Mouse (Mus musculus) layer of hippocampus, postnatal 14 days (tissue): ENCODE data around the gene Rpa2. TPM values are rescaled to one million over a fixed set of nuclear protein-coding genes. Genes with fewer than 3 reads are reported as not detected.
A peak's percentile ranks its signal among the peaks of the same experiment; 100 is the strongest.
"Not testable (repeated sequence)": the region's sequence is repeated elsewhere in the genome, so short reads cannot be mapped to it uniquely, and the experiment has no call there.

Source experiments
- DNase-seq, 2 experiments: peaks; one replicate each; pipeline ENCODE4 v3.0.0; 2021 to 2022; ENCODE audit warnings: low spot score in 2 of 2, mixed read lengths in 1 of 2
- long read RNA-seq, 2 experiments: library from polyadenylated mRNA; stranded (forward); transcript quantifications; one replicate each; pipeline ENCODE4 v2.0.0; 2021
- total RNA-seq, 2 experiments: library from RNA; stranded (reverse); gene quantifications; 2 replicates each; pipeline ENCODE4 v1.2.3; 2021

Gene Rpa2
- total RNA-seq: 10 to 100 TPM; 11.6 to 13.4 TPM
- long read RNA-seq, experiment 1, transcript Rpa2-201 (9 exons, 1,813 nt): major isoform, 24 of 25 reads
- long read RNA-seq, experiment 1, partial matches to known transcripts: 1 of 25 reads
- long read RNA-seq, experiment 1, other reads (novel, unspliced or antisense): 0 of 25 reads
- long read RNA-seq, experiment 2, transcript Rpa2-201 (9 exons, 1,813 nt): major isoform, 17 of 22 reads
- long read RNA-seq, experiment 2, partial matches to known transcripts: 5 of 22 reads
- long read RNA-seq, experiment 2, other reads (novel, unspliced or antisense): 0 of 22 reads

DNA sequence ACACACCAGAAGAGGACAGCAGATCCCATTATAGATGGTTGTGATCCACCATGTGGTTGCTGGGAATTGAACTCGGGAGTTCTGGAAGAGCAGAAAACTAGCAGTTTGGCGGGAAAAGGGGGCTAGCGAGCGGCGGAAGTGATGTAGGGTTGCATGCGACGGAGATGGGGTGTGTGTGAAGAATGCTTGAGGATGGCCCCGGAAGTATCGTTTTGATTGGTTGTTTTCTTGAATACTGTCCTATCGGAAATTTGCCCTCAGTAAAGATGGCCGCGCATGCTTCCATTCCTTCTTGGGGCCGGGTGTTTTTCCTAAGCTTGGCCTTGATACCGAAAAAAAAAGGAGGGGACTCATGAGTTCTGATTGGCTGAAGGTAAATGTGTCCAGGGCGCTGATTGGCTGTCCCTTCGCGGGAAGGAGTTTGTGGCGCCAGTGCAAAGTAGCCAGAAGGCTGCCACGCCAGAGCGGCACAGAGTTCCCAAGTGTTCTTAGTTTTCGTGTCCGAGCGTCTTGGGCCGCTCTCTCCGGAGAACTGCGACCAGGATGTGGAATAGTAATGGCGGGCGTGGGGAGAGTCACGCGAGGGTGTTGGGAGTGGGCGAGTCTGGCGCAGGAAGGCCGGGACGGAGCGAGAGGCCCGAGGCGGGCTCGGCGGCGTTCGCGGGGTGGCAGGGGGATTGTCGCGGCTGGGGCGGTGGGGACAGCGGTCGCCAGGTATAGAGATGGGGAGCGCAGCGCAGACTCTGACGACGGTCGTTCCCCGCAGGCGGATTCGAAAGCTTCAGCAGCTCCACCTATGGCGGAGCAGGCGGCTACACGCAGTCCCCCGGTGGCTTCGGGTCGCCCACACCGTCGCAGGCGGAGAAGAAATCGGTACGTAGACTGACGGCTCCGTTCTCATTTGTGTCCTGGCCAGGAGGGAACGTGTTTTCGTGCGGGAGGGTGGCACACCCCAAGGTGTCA, at the start of gene Rpa2:
TSS of gene Rpa2 (plus strand) at position 419 of the 963 bp plus-strand sequence.
- DNase-seq: peak; percentile 99 to 100

DNA sequence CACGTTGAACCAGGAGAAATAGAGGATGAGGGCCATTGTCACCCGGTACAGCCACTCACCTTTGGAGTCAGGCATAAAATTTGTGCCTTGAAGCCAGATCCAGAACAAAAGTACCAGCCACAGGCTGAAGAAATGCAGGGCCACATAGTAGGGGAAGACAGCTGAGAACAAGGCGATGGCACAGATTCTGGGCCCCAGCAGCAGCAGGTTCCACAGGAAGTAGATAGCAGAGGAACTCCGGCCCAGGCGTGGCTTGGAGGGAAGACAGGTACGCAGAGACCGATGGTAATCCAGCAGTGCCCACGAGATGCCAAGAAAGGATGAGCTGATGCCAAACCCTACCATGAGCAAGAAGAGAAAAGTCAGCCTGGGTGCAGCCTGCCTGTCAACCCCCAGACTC, 39.9 kb upstream of the Rpa2 start:
- DNase-seq: no peak

DNA sequence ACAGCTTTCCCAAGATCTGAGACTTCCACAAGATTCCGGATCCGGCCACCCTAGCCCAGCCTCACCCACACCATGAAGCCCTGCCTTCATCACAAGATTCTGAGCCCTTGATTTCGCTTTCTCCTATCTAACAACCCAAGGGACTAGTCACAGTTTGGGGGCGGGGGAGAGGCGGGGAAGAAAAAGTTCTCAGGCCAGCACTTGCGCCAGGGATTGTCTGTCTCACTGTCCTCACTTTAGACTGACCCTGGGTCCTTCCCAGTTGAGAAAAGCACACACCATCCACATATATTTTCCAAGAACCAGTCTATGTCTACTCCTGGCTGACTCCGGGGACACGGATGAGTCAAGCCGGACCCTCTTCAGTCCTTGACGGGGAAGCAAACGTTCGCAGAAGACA, 36.5 kb upstream of the Rpa2 start:
- no peak for DNase-seq

DNA sequence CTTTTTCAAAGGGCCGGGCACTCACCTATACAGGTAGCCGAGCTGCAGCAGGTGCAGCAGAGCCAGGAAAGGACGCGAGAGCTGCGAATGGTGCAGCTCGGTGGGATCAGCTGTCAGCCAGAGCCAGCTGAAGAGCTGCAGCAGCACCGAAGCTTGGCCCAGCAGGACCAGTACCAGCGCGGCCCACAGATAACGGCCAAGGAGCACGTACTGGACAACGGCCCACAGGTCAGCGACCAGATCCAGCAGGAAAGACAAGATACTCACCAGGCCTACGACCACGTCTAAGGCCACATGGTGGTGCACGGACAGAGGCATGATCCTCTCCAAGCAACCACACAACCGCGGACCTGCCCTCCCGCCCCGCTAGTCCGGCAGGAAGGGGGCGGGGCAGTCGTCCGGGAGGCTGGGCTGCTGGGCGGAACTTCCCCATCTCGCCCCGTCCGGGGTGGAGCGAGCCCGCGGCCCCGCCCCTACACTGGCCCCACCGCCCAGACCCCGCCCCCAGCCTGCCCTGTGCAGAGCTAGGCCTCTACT, 35.9 kb upstream of the Rpa2 start, which contains the start of gene Xkr8:
TSS of gene Xkr8 (minus strand) at position 399 of the 537 bp plus-strand sequence.
- DNase-seq: peak; percentile 63 to 69

DNA sequence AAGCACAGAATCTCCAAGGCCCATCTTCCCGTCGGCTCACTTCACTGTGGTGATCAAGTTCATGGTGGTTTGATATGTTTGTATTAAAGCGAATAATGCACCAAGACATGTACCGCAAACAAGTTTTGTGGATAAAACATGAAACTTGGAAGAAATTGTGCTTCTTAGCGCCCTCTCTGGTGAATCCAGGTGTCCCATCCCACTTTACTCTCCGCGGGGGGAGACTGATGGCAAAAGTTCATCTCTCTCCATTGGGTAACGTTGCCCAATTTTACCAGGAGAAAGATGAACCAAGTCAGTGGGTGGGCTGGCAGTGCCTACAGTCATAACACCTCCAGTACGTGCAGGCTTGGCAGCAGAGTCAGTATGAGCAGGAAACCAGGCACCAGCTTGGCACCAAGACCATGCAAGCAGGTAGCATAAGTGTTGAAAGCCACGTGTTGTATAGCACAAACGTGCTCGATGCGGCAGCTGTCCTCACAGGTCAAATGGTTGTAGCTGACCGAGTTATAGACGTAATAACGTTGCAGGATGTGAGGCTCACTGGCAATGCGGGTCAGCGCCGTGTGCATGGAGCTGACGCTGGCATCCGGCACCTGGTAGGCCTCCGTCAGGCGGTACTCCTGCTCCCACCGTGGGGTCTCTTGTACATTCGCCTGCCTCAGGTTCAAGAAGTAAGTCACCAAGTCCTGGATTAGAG, 34.9 kb upstream of the Rpa2 start:
- DNase-seq: no peak

DNA sequence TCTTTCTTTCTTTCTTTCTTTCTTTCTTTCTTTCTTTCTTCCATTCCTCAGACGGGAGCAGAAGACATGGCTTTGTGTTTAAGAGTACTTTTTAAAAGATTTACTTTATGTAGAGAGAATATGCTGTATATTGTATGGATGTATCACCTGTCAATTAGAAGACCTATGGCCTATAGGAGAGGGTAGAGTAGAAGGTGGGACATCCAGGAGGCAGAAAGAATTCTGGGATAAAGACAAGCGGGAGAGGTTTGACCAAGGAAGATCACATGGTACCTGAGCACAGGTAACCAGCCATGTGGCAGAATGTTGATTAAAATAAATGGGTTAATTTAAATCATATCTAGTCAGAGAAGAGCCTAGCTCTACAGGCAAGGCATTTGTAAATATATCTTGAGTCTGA, 33.4 kb upstream of the Rpa2 start:
- no peak for DNase-seq

DNA sequence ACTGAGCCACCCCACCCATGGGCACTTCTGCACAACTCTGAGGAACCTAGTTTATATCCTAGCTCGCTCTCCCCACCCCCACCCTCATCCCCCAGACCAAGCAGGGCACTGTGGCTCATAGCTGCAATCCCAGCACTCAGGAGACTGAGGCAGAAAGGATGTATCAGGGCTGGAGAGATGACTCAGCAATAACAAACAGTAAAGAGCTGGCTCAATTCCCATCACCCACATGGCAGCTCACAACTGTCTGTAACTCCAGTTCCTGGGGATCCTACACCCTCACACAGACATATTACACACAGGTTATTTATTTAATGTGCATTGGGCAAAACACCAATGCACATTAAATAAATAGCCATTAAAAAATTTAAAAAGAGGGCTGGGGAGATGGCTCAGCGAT, 32.7 kb upstream of the Rpa2 start:
- DNase-seq: no peak

DNA sequence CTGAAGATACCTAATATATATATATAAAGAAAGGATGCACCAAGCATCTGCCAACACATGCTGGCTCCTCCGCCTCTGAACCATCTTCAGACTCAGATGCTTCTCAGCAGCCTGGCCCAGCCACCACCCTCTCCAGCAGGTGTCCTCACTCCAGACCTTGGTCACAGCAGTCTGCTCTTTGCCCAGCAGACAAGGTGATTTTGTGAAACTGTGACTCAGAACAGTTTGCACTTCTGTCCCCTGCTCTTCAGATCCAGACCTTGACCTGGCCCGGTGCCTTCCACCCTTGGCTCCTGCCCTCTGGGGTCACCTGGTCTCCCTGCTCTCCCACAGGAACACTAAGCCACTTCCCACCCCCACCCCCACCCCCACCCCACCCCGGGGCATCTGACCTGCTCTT, 32.2 kb upstream of the Rpa2 start:
- no peak for DNase-seq

DNA sequence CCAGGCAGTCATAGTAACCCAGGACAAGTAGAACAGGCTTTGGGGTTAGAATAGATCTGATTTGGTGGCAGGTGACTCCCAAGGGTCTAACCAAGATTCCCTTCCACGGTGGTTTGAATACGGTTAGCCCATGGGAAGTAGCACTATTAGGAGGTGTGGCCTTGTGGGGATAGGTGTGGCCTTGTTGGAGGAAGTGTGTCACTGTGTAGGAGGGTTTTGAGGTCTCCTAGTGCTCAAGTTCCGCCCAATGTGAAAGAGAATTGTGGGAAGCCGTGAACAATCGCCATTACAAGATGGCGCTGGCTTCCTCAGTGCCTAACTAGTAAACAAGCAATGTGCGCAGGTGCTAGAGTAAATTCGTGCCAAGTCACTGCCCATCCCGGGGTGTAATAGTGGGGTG, 31.0 kb upstream of the Rpa2 start:
- not testable (repeated sequence) for DNase-seq

DNA sequence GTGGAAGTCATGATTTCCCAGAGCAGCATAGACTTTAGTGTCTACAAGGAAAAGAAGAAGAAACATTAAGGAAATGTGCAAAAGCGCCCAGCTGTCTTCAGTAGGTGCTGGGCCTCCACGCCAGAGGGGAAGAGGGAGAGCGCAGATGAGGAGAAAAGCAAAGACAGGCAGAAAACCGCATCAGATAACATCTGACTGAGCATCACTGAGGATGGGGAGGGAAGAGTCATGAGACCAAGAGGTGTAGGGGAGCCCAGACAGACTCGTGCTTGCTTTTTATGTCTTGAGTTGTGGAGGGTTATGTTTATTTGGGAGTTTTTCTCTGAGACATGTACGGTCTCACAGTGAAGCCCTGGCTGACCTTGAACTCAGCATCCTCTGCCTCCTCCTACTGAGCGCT, 26.6 kb upstream of the Rpa2 start:
- no peak for DNase-seq

DNA sequence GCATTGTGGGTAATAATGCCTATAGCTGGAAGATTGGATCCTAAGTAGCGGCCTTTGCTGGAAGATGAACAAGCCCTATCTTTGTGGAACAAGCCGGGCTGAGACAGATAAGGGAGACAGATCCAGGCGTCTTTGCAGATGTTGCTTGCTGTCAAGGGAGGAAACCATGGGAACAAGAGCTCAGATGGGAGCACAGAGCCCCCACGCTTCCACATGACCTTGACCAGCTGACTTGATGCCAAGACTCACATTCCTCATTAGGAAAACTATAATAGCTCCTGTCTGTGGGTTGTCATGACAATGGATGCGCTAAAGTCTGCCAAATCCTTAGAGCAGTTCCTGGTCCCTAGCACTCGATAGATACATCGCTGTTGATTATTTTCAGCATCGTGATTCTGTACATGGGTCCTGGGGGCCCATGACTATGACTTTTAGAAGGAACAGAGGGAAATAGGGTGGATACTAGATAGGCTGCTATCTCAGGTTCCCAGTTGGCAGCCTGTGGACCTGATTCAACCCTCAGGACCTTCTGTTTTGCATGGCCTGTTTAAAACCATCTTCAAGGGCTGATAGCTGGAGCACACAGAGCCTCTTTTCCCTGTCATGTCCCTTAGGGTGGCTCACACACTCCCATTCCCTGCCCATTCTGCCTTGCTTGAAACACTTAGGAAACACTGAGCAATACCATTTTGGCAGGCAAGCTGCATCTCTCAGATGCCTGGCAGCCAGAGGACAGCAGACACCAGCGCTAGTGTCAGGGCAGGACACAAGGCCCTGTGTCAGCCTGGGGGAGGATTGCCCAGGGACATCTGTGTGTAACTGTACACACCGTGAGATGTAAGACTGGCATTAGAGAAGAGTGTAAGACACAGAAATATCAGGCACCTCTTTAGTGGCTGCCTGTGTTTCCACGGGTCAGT, 23.9 kb upstream of the Rpa2 start:
- peak; percentile 47 to 68 for DNase-seq

DNA sequence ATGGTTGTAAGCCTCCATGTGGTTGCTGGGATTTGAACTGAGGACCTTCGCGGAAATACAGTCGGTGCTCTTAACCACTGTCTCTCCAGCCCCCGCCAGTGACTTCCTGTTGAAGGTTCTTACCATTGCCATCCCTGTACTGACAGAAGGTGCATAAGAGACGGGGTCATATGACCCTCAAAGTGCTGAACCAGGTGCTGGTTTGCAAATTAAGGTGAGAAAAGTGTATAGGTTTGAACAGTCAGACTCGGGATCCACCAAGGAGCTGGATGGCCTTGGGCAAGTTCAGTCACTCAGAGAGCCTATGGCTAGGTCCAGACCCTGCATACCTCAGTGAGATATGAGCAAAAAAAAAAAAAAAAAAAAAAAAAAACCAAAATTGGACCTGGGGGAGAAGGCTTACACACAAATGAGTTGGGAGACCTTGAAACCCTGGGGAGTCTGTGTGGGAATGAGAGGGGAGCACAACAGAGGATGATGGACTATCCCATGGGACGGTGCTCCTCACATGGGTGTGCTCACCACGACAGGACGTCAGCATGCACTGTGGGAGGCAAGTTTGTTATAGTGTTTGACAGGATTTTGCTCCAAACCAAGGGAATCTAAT, 21.1 kb upstream of the Rpa2 start:
- no peak for DNase-seq

DNA sequence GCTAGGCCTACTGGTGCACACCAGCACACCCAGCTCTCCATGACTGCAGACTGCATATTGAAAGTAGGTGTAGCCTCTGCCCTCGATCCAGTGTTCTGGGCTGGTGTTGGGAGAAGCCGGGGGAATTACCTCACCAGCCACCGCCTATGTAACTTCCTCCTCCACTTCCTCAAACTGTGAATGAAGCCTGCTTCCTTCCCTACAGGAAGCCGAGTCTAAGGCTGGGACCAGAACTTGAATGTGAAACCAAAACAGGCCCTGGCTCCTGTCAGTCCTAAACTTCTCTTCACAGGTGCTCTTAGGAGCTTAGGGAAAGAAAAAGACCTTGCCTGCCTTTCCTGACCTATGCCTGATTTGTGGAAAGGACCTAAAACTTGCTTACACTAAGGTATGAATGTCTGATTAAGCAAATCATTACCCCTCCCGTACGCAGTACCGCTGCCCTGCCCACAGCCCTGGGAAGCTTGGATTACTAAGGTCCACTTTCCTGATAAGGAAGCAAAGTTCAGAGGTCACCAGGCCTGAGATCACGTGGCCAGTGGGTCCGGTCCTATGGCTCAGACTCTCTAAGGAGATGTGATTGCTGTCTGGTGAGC, 20.4 kb upstream of the Rpa2 start:
- no peak for DNase-seq

DNA sequence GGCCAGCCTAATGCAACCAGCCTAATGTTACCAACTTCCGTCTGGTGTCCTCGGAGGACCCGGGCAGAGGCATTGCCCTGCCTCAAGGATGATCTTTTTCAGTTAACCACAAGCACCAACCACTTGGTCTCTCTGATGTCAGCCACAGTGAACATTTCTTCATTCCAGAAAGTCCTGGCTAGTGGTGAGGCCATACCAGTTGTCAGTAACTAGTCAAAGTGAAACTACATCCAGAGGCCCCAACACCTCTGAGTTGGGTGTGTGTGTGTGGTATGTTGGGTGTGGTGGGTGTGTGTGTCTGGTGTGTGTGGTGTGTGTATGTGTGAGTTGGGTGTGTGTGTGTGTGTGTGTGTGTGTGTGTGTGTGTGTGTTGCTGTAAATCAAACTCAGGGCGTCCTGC, 19.4 kb upstream of the Rpa2 start:
- DNase-seq: no peak

DNA sequence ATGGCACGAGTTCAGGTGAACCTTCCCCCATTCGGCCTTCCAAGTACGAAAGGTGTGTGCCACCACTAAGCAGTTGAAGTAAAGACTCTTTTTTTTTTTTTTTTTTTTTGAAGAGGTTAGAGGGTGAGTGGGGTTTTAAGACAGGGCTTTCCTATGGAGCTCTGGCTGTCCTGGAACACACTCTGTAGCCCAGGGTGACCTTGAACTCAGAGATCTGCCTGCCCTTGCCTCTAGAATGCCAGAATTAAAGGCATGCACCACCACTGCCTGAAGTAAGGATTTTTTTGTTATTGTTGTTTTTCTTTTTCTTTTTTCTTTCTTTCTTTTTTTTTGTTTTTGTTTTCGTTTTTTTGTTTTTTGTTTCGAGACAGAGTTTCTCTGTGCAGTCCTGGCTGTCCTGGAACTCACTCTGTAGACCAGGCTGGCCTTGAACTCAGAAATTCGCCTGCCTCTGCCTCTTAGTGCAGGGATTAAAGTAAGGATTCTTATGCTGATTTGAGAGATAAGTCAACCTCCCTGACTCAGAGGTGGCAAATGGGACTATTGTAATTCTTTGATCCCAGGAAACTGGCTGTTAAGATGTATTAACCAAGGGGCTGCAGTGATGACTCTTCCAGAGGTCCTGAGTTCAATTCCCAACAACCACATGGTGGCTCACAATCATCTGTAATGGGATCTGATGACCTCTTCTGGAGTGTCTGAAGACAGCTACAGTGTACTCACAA, 18.7 kb upstream of the Rpa2 start:
- DNase-seq: no peak

DNA sequence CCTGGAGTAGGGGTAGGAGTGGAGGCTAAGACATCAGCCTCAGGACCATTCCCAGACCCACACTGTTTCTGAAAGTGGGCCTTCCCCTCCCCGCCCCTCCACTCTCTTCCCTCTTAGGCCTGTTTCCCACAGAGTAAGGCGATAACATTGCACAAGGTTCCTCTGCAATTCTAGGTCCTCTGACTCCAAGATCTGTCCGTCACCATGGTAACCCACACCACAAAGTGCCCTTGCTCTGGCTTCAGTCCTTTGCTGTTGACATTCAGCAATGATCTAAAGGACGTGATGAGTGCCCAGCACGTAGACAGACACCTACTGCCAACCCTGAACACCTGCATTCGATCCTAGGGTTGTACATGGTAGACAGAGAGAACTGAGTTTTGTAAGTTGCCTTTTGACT, 15.1 kb upstream of the Rpa2 start:
- DNase-seq: no peak

DNA sequence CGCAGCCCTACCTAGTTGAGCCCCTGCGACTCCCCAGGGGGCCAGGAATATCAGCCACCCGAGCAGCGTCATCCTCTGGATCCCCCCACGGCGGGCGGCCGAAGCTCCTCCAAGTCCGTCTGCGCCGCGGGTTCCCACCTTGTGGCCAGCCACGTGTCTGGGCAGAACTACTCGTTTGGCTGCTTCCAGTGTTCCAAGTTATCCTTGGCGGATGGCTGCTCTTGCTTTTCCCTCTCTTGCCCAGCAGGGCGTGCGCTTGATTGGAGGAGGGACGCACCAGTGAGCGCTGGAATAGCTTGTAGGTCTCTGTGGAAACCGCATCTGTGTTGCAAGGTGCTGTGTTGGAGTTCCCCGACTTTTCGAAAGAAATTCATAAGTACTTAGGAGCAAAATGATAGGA, 11.2 kb upstream of the Rpa2 start, which contains the start of gene Smpdl3b:
TSS of gene Smpdl3b (minus strand) at position 279 of the 400 bp plus-strand sequence.
- DNase-seq: peak; percentile 57 to 68

DNA sequence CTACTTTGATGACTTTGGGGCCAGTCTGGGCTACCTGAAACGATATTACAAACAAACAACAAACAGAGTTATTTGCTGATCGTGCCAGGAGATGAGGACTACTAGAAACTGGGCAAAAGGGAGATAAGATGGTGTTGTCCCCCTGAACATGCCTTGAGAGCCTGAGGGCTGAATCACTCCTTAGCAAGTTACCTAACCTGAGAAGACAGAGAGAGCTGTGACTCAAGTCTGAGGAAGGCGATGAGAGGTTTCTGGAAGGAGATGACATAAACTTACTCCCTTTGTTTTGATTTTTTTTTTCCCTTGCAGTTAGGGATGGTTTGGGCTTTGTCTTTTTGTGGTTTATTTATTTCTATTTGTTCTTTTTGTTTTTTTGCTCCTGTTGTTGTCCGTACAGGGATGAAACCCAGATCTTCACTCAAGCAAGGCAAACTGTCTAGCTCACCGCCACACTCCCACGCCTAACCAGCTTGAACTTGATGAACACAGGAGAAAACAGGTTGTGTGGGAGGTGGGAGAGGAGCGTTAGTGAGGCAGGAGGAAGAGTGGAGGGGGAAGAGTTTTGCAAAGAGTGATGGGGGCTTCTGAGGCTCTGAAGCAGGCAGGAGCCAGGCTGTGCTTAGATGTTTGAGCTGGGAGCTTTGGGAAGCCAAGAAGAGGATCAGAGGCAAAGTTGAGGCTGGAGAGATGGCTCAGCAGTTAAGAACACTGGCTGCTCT, 10.3 kb upstream of the Rpa2 start:
- DNase-seq: no peak
